Mouse (Mus musculus): ENCODE results near the gene Kpna4. TPM values are rescaled to one million over a fixed set of nuclear protein-coding genes. Genes with fewer than 3 reads are reported as not detected.

Kpna4 gene
- 30.0 TPM for polyA plus RNA-seq (2014; fragmentation: Illumina TruSeq; extraction: RNeasy Lipid Tissue Mini Kit (QIAGEN cat#74804); ENCODE audit: insufficient read depth, low read depth, low replicate concordance)

DNA sequence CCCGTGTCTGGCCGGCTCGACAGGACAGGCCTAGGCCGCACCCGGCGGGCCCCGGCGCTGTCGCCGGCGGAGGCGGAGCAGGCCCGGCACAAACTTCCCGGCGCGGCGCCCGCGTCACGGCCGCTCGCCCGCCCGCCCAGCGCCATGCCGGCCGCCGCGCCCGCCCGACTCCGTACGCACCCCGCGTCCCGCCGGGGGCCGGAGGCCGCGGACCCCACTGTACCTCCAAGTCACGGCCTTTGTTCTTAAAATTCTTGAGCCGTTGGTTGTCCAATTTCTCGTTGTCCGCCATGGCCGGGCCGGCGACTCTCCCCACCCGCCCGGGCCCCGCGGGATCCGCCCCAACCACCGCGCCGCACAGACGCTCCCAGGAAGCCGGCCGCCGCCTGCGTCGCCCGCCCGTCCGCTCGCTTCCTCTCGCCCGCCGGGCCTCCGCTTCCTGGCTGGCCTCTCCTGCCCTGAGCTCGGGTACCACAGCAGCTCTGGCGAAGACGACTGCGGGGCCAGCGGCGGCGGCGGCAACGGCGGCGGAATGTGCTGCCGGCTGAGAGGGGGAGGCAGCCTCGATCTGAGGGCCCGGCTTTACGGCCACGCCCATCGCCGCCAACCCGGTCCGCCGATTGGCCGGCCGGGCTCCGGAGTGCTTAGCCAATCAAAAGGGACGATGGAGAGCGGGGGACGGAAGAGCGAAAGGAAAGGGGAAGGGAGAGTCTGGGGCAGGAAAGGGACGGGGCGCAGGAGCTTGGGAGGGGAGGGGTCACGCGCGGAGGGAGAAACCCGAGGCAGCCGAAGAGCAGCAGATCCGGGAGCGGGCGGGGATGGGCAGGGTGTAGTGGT, at the start of gene Kpna4:
Kpna4 (minus strand) TSS at position 605 of the 837 bp plus-strand sequence.

DNA sequence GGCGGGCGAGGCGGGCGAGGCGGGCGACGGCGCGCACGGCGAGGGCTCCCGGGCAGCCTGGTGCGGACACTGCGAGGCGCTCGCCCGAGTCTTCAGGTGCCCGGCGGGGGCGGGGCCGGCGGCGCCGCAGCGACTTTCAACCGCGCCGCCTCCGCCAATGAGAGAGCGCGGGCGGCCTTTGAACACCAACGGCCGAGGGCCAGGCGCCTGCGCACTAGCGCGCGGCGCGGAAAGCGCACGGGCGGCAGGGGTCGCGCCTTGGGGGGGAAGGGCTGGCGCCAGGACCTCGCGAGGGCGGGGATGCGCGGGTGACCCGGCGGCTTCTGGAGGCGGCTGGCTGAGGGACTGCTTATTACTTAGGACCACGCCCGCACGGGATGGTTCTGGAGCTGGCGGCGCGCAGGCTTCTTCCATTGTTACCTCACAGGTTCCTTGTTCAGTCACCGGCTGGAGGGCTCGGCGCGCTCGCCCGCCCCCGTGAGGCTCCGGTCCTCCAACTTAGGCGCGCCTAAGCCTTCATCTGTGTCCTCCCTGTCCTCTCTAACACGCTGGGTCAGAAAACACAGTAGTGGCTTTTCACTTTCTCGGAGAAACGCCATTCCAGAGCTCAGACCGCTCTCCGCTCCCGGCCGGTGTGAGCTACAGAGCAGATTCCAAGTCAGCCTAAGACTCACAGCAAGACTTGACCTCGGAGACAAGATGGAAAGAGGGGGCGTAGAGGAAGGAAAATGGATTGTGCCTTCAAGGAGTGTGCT, 82.1 kb downstream of the Kpna4 start, which contains the start of gene Trim59:
Trim59 (minus strand) TSS at position 111 of the 755 bp plus-strand sequence.

Other genes starting within 250 kb of the Kpna4 start
- gene Ift80, start 122.5 kb downstream of the Kpna4 start, polyA plus RNA-seq (2014; fragmentation: Illumina TruSeq; extraction: RNeasy Lipid Tissue Mini Kit (QIAGEN cat#74804); ENCODE audit: insufficient read depth, low read depth, low replicate concordance) = 6.6 TPM
- gene Smc4, start 122.4 kb downstream of the Kpna4 start, polyA plus RNA-seq (2014; fragmentation: Illumina TruSeq; extraction: RNeasy Lipid Tissue Mini Kit (QIAGEN cat#74804); ENCODE audit: insufficient read depth, low read depth, low replicate concordance) = 13.4 TPM
- gene Trim59, start 82.4 kb downstream of the Kpna4 start, polyA plus RNA-seq (2014; fragmentation: Illumina TruSeq; extraction: RNeasy Lipid Tissue Mini Kit (QIAGEN cat#74804); ENCODE audit: insufficient read depth, low read depth, low replicate concordance) = 3.5 TPM
- not detected for gene Arl14, start 95.3 kb upstream of the Kpna4 start, polyA plus RNA-seq (2014; fragmentation: Illumina TruSeq; extraction: RNeasy Lipid Tissue Mini Kit (QIAGEN cat#74804); ENCODE audit: insufficient read depth, low read depth, low replicate concordance)
- gene Ppm1l, start 189.7 kb upstream of the Kpna4 start, polyA plus RNA-seq (2014; fragmentation: Illumina TruSeq; extraction: RNeasy Lipid Tissue Mini Kit (QIAGEN cat#74804); ENCODE audit: insufficient read depth, low read depth, low replicate concordance) = 2.6 TPM